Mouse (Mus musculus): ENCODE measurements at regions not wholly inside any gene's neighbourhood (a gene's known extent, or its start where the extent isn't known, plus 50 kb on each side); places are given as distances from the start of the nearest gene placed in this dataset.

- Histone ChIP-seq H3K27me3 (no peaks in the 10 kb centered on the region), H3K36me3 (no peaks in the 10 kb centered on the region), H3K9ac (no peak overlapping the region), H3K9me3 (no peaks in the 10 kb centered on the region), H3K4me1 (no peaks in the 10 kb centered on the region), H3K4me3 (no peak overlapping the region), H3K27ac (no peak overlapping the region), H3K4me2 (replicated peaks) (no peak overlapping the region)
- 93% methylated on average over 1 of the region's 1 CpGs for WGBS
- no peak for ATAC-seq (ENCODE audit: low FRiP score, low read depth)
Measured at GRCm38 (mm10) chr8:118023451-118023850, 221.7 kb upstream of the Mphosph6 start.

GRCm38 (mm10) chr8:118021978-118022377, 220.2 kb upstream of the Mphosph6 start:
- Histone ChIP-seq H3K4me2 (replicated peaks) (no peak overlapping the region), H3K36me3 (no peaks in the 10 kb centered on the region), H3K4me1 (peaks cover 9% of the 10 kb centered on the region), H3K9ac (no peak overlapping the region), H3K27me3 (no peaks in the 10 kb centered on the region), H3K27ac (no peak overlapping the region), H3K4me3 (no peak overlapping the region), H3K9me3 (no peaks in the 10 kb centered on the region)
- ATAC-seq (ENCODE audit: low FRiP score, low read depth): no peak
- WGBS: 50% methylated on average over 3 of the region's 3 CpGs

- Histone ChIP-seq H3K36me3 (no peaks in the 10 kb centered on the region), H3K9ac (no peak overlapping the region), H3K27me3 (no peaks in the 10 kb centered on the region), H3K4me1 (peaks cover 9% of the 10 kb centered on the region), H3K9me3 (no peaks in the 10 kb centered on the region), H3K4me2 (replicated peaks) (no peak overlapping the region), H3K27ac (no peak overlapping the region), H3K4me3 (no peak overlapping the region)
- 23% methylated on average over 6 of the region's 6 CpGs for WGBS
- ATAC-seq (ENCODE audit: low FRiP score, low read depth): peak; percentile 48
Measured at GRCm38 (mm10) chr8:118017261-118017660, 215.5 kb upstream of the Mphosph6 start.

GRCm38 (mm10) chr8:118005186-118005585, 203.4 kb upstream of the Mphosph6 start:
- H3K27ac ChIP-seq: no peak overlapping the region
- 38% methylated on average over 2 of the region's 2 CpGs for WGBS
- no peaks in the 10 kb centered on the region for H3K9me3 ChIP-seq
- H3K4me3 ChIP-seq: no peak overlapping the region
- H3K36me3 ChIP-seq: no peaks in the 10 kb centered on the region
- H3K27me3 ChIP-seq: no peaks in the 10 kb centered on the region
- H3K9ac ChIP-seq: no peak overlapping the region
- H3K4me1 ChIP-seq: 0 out of 2 replicates have a peak, but pooled peaks cover 7% of the 10 kb centered on the region
- no peak for ATAC-seq (ENCODE audit: low FRiP score, low read depth)
- no peak overlapping the region for H3K4me2 ChIP-seq (replicated peaks)

- ATAC-seq (ENCODE audit: low FRiP score, low read depth): no peak
- 0 out of 2 replicates have a peak, but pooled peaks cover 7% of the 10 kb centered on the region for H3K4me1 ChIP-seq
- 14% methylated on average over 7 of the region's 7 CpGs for WGBS
- H3K4me3 ChIP-seq: no peak overlapping the region
- no peaks in the 10 kb centered on the region for H3K36me3 ChIP-seq
- H3K9me3 ChIP-seq: no peaks in the 10 kb centered on the region
- H3K27ac ChIP-seq: no peak overlapping the region
- no peaks in the 10 kb centered on the region for H3K27me3 ChIP-seq
- no peak overlapping the region for H3K4me2 ChIP-seq (replicated peaks)
- no peak overlapping the region for H3K9ac ChIP-seq
Measured at GRCm38 (mm10) chr8:118004391-118004851, 202.7 kb upstream of the Mphosph6 start.

- Histone ChIP-seq H3K27ac (no peak overlapping the region), H3K4me2 (replicated peaks) (no peak overlapping the region), H3K9ac (no peak overlapping the region), H3K27me3 (no peaks in the 10 kb centered on the region), H3K4me1 (0 out of 2 replicates have a peak, but pooled peaks cover 7% of the 10 kb centered on the region), H3K36me3 (no peaks in the 10 kb centered on the region), H3K9me3 (no peaks in the 10 kb centered on the region), H3K4me3 (no peak overlapping the region)
- 73% methylated on average over 10 of the region's 10 CpGs for WGBS
- no peak for ATAC-seq (ENCODE audit: low FRiP score, low read depth)
Measured at GRCm38 (mm10) chr8:118001138-118001537, 199.4 kb upstream of the Mphosph6 start.

- Histone ChIP-seq H3K36me3 (no peaks in the 10 kb centered on the region), H3K4me3 (no peak overlapping the region), H3K9me3 (peaks cover 5% of the 10 kb centered on the region; the same call in 1 of the 2 replicates), H3K4me2 (replicated peaks) (no peak overlapping the region), H3K4me1 (no peaks in the 10 kb centered on the region), H3K27me3 (no peaks in the 10 kb centered on the region), H3K9ac (no peak overlapping the region), H3K27ac (no peak overlapping the region)
- ATAC-seq (ENCODE audit: low FRiP score, low read depth): no peak
- WGBS: 87% methylated on average over 7 of the region's 7 CpGs
Measured at GRCm38 (mm10) chr8:117991826-117992225, 190.1 kb upstream of the Mphosph6 start.

- Histone ChIP-seq H3K4me3 (no peak overlapping the region), H3K27me3 (no peaks in the 10 kb centered on the region), H3K9ac (no peak overlapping the region), H3K4me1 (no peaks in the 10 kb centered on the region), H3K9me3 (peaks cover 9% of the 10 kb centered on the region; the same call in 1 of the 2 replicates), H3K36me3 (no peaks in the 10 kb centered on the region), H3K4me2 (replicated peaks) (no peak overlapping the region), H3K27ac (no peak overlapping the region)
- ATAC-seq (ENCODE audit: low FRiP score, low read depth): no peak
- WGBS: 55% methylated on average over 5 of the region's 5 CpGs
Measured at GRCm38 (mm10) chr8:117988781-117989180, 187.0 kb upstream of the Mphosph6 start.

GRCm38 (mm10) chr8:117968306-117968705, 166.6 kb upstream of the Mphosph6 start:
- Histone ChIP-seq H3K27me3 (no peaks in the 10 kb centered on the region), H3K9me3 (peaks cover 5% of the 10 kb centered on the region; the same call in 1 of the 2 replicates), H3K27ac (no peak overlapping the region), H3K4me1 (no peaks in the 10 kb centered on the region), H3K9ac (no peak overlapping the region), H3K36me3 (no peaks in the 10 kb centered on the region), H3K4me3 (no peak overlapping the region), H3K4me2 (replicated peaks) (no peak overlapping the region)
- 85% methylated on average over 5 of the region's 5 CpGs for WGBS
- ATAC-seq (ENCODE audit: low FRiP score, low read depth): no peak

GRCm38 (mm10) chr8:117966556-117966955, 164.8 kb upstream of the Mphosph6 start:
- Histone ChIP-seq H3K4me2 (replicated peaks) (no peak overlapping the region), H3K9me3 (peaks cover 5% of the 10 kb centered on the region; the same call in 1 of the 2 replicates), H3K4me1 (no peaks in the 10 kb centered on the region), H3K27ac (no peak overlapping the region), H3K36me3 (no peaks in the 10 kb centered on the region), H3K9ac (no peak overlapping the region), H3K27me3 (no peaks in the 10 kb centered on the region), H3K4me3 (no peak overlapping the region)
- ATAC-seq (ENCODE audit: low FRiP score, low read depth): no peak
- WGBS: 86% methylated on average over 5 of the region's 5 CpGs

- H3K9ac ChIP-seq: no peak overlapping the region
Measured at GRCm38 (mm10) chr8:117963426-117963825, 161.7 kb upstream of the Mphosph6 start.

GRCm38 (mm10) chr8:117962666-117963065, 160.9 kb upstream of the Mphosph6 start:
- H3K4me3 ChIP-seq: no peak overlapping the region
- H3K4me2 ChIP-seq (replicated peaks): no peak overlapping the region
- H3K27ac ChIP-seq: no peak overlapping the region
- H3K36me3 ChIP-seq: no peaks in the 10 kb centered on the region
- H3K9me3 ChIP-seq: peaks cover 7% of the 10 kb centered on the region; the same call in 1 of the 2 replicates
- WGBS: 82% methylated on average over 8 of the region's 8 CpGs
- ATAC-seq (ENCODE audit: low FRiP score, low read depth): no peak
- H3K4me1 ChIP-seq: no peaks in the 10 kb centered on the region
- H3K27me3 ChIP-seq: no peaks in the 10 kb centered on the region
- H3K9ac ChIP-seq: no peak overlapping the region

More at GRCm38 (mm10) chr8:117963426-117963825, 161.7 kb upstream of the Mphosph6 start:
- H3K27ac ChIP-seq: no peak overlapping the region
- no peak for ATAC-seq (ENCODE audit: low FRiP score, low read depth)
- no peaks in the 10 kb centered on the region for H3K36me3 ChIP-seq
- no peak overlapping the region for H3K4me3 ChIP-seq
- no peaks in the 10 kb centered on the region for H3K27me3 ChIP-seq
- no peaks in the 10 kb centered on the region for H3K4me1 ChIP-seq
- H3K4me2 ChIP-seq (replicated peaks): no peak overlapping the region
- WGBS: 83% methylated on average over 13 of the region's 13 CpGs
- H3K9me3 ChIP-seq: peaks cover 7% of the 10 kb centered on the region; the same call in 1 of the 2 replicates

- Histone ChIP-seq H3K9me3 (peaks cover 3% of the 10 kb centered on the region; the same call in 1 of the 2 replicates), H3K27ac (no peak overlapping the region), H3K36me3 (no peaks in the 10 kb centered on the region), H3K27me3 (no peaks in the 10 kb centered on the region), H3K4me2 (replicated peaks) (no peak overlapping the region), H3K4me1 (no peaks in the 10 kb centered on the region), H3K4me3 (no peak overlapping the region), H3K9ac (no peak overlapping the region)
- WGBS: 65% methylated on average over 8 of the region's 8 CpGs
- ATAC-seq (ENCODE audit: low FRiP score, low read depth): no peak
Measured at GRCm38 (mm10) chr8:117959501-117959900, 157.8 kb upstream of the Mphosph6 start.

All from limb, embryonic 13.5 days (tissue).